Mouse (Mus musculus): ENCODE measurements at regions not wholly inside any gene's neighbourhood (a gene's known extent, or its start where the extent isn't known, plus 50 kb on each side); places are given as distances from the start of the nearest gene placed in this dataset.

- no peak overlapping the region; the same call in 1 of the 2 replicates for H3K27ac ChIP-seq (ENCODE audit: insufficient read depth, low read length)
- peaks cover 2% of the 10 kb centered on the region for H3K4me1 ChIP-seq (ENCODE audit: control insufficient read depth, insufficient read depth, low read length)
- H3K4me3 ChIP-seq (replicated peaks; ENCODE audit: insufficient read depth, low read depth, low read length) = no peak overlapping the region
- WGBS = 86% methylated on average over 5 of the region's 5 CpGs
- H3K27me3 ChIP-seq (ENCODE audit: control insufficient read depth, insufficient read depth, low read length) = no peaks in the 10 kb centered on the region; the same call in 1 of the 2 replicates
- DNase-seq = peak in 1 of 2 experiments; percentile 20
- no peak for TF ChIP-seq CTCF (IDR thresholded peaks at IDR 0.05; ENCODE audit: borderline replicate concordance, insufficient read depth, low read depth, low read length)
- no peak for TF ChIP-seq POLR2A (IDR thresholded peaks at IDR 0.05; ENCODE audit: borderline replicate concordance, insufficient read depth, low read length)
These were observed 385.2 kb upstream of the Kif2a start for GRCm38 (mm10) chr13:107406977-107407673.

GRCm38 (mm10) chr13:107398621-107399363 is 376.9 kb upstream of the Kif2a start:
- 46% methylated on average over 8 of the region's 8 CpGs for WGBS
- TF ChIP-seq CTCF (IDR thresholded peaks at IDR 0.05; ENCODE audit: borderline replicate concordance, insufficient read depth, low read depth, low read length) (no peak), POLR2A (IDR thresholded peaks at IDR 0.05; ENCODE audit: borderline replicate concordance, insufficient read depth, low read length) (no peak)
- Histone ChIP-seq H3K27ac (ENCODE audit: insufficient read depth, low read length) (no peak overlapping the region), H3K4me1 (ENCODE audit: control insufficient read depth, insufficient read depth, low read length) (no peaks in the 10 kb centered on the region), H3K4me3 (replicated peaks; ENCODE audit: insufficient read depth, low read depth, low read length) (no peak overlapping the region), H3K27me3 (ENCODE audit: control insufficient read depth, insufficient read depth, low read length) (no peaks in the 10 kb centered on the region)
- DNase-seq = no peak

GRCm38 (mm10) chr13:107396036-107396435 is 374.1 kb upstream of the Kif2a start:
- no peak overlapping the region for H3K4me3 ChIP-seq (replicated peaks; ENCODE audit: insufficient read depth, low read depth, low read length)
- no peaks in the 10 kb centered on the region for H3K4me1 ChIP-seq (ENCODE audit: control insufficient read depth, insufficient read depth, low read length)
- WGBS = 79% methylated on average over 2 of the region's 2 CpGs
- no peak overlapping the region for H3K27ac ChIP-seq (ENCODE audit: insufficient read depth, low read length)
- DNase-seq = no peak
- TF ChIP-seq POLR2A (IDR thresholded peaks at IDR 0.05; ENCODE audit: borderline replicate concordance, insufficient read depth, low read length) (no peak), CTCF (IDR thresholded peaks at IDR 0.05; ENCODE audit: borderline replicate concordance, insufficient read depth, low read depth, low read length) (no peak)
- H3K27me3 ChIP-seq (ENCODE audit: control insufficient read depth, insufficient read depth, low read length) = no peaks in the 10 kb centered on the region

DNA sequence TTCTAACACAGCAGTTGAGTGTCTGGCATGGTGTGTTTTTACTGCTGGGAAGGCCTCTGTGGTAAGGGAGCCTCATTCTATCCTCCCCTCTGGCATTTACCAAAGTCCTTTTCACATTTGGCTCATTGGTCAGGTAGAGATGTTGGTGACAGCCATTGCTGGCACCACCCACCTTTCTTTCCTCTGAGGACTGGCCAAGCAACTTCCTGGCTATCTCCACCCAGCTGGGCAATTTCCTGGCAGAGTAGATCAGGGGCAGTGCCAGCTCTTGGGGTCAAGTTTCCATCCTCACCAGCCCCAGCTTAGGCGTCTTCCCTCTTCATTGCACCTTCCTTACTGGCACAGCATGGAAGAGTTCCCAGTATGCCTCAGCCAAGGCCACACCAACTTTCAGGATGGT is 372.5 kb upstream of the Kif2a start:
- 14% methylated on average over 1 of the region's 1 CpGs for WGBS
- no peak overlapping the region for H3K4me3 ChIP-seq (replicated peaks; ENCODE audit: insufficient read depth, low read depth, low read length)
- no peak for DNase-seq
- no peak for TF ChIP-seq POLR2A (IDR thresholded peaks at IDR 0.05; ENCODE audit: borderline replicate concordance, insufficient read depth, low read length)
- TF ChIP-seq CTCF (IDR thresholded peaks at IDR 0.05; ENCODE audit: borderline replicate concordance, insufficient read depth, low read depth, low read length) = no peak
- no peaks in the 10 kb centered on the region for H3K27me3 ChIP-seq (ENCODE audit: control insufficient read depth, insufficient read depth, low read length)
- H3K27ac ChIP-seq (ENCODE audit: insufficient read depth, low read length) = no peak overlapping the region
- H3K4me1 ChIP-seq (ENCODE audit: control insufficient read depth, insufficient read depth, low read length) = no peaks in the 10 kb centered on the region

GRCm38 (mm10) chr13:107389535-107390150 is 367.7 kb upstream of the Kif2a start:
- WGBS = 87% methylated on average over 4 of the region's 4 CpGs
- TF ChIP-seq CTCF (IDR thresholded peaks at IDR 0.05; ENCODE audit: borderline replicate concordance, insufficient read depth, low read depth, low read length) (no peak), POLR2A (IDR thresholded peaks at IDR 0.05; ENCODE audit: borderline replicate concordance, insufficient read depth, low read length) (no peak)
- no peak for DNase-seq
- H3K4me1 ChIP-seq (ENCODE audit: control insufficient read depth, insufficient read depth, low read length) = no peaks in the 10 kb centered on the region
- H3K27me3 ChIP-seq (ENCODE audit: control insufficient read depth, insufficient read depth, low read length) = no peaks in the 10 kb centered on the region; the same call in 1 of the 2 replicates
- H3K27ac ChIP-seq (ENCODE audit: insufficient read depth, low read length) = no peak overlapping the region
- no peak overlapping the region for H3K4me3 ChIP-seq (replicated peaks; ENCODE audit: insufficient read depth, low read depth, low read length)

GRCm38 (mm10) chr13:107389074-107389473 is 367.1 kb upstream of the Kif2a start:
- H3K4me1 ChIP-seq (ENCODE audit: control insufficient read depth, insufficient read depth, low read length) = no peaks in the 10 kb centered on the region
- H3K4me3 ChIP-seq (replicated peaks; ENCODE audit: insufficient read depth, low read depth, low read length) = no peak overlapping the region
- H3K27me3 ChIP-seq (ENCODE audit: control insufficient read depth, insufficient read depth, low read length) = no peaks in the 10 kb centered on the region; the same call in 1 of the 2 replicates
- TF ChIP-seq POLR2A (IDR thresholded peaks at IDR 0.05; ENCODE audit: borderline replicate concordance, insufficient read depth, low read length) (no peak), CTCF (IDR thresholded peaks at IDR 0.05; ENCODE audit: borderline replicate concordance, insufficient read depth, low read depth, low read length) (no peak)
- DNase-seq = no peak
- WGBS = 86% methylated on average over 3 of the region's 3 CpGs
- no peak overlapping the region for H3K27ac ChIP-seq (ENCODE audit: insufficient read depth, low read length)

GRCm38 (mm10) chr13:107378076-107378475 is 356.1 kb upstream of the Kif2a start:
- no peaks in the 10 kb centered on the region for H3K4me1 ChIP-seq (ENCODE audit: control insufficient read depth, insufficient read depth, low read length)
- H3K27me3 ChIP-seq (ENCODE audit: control insufficient read depth, insufficient read depth, low read length) = no peaks in the 10 kb centered on the region
- no peak overlapping the region for H3K4me3 ChIP-seq (replicated peaks; ENCODE audit: insufficient read depth, low read depth, low read length)
- WGBS = 83% methylated on average over 1 of the region's 1 CpGs
- DNase-seq = no peak
- TF ChIP-seq CTCF (IDR thresholded peaks at IDR 0.05; ENCODE audit: borderline replicate concordance, insufficient read depth, low read depth, low read length) (no peak), POLR2A (IDR thresholded peaks at IDR 0.05; ENCODE audit: borderline replicate concordance, insufficient read depth, low read length) (no peak)
- no peak overlapping the region for H3K27ac ChIP-seq (ENCODE audit: insufficient read depth, low read length)

Data from cerebellum, adult 2 months (tissue).